Mouse (Mus musculus) megakaryocyte-erythroid progenitor cell, adult 5-6 weeks (primary cell): Measurements from ENCODE around the gene Fyb. TPM values are rescaled to one million over a fixed set of nuclear protein-coding genes. Genes with fewer than 3 reads are reported as not detected.

ENCODE experiments used
- ATAC-seq: replicated peaks from 2 replicates; pipeline ENCODE4 v1.8.0; 2016; ENCODE audit warnings: mild to moderate bottlenecking, inconsistent platforms; ENCODE audit not compliant: severe bottlenecking, poor library complexity, low FRiP score, low TSS enrichment
- total RNA-seq, 2 experiments: library from RNA; stranded (forward) in 1 of 2; stranded (reverse) in 1 of 2; fragments of 200-1000, 215-1000 nt in 1 of 2; fragments of >200 nt in 1 of 2; fragmentation: Nextera tagmentation in 1 of 2; gene quantifications; 2 replicates each; pipeline ENCODE4 v1.2.3; 2014 to 2017

Fyb gene
- total RNA-seq, 2 experiments from 2014 or later = 41.0 to 91.4 TPM

GRCm38 (mm10) chr15:6629174-6629573 lies 106.5 kb downstream of the Fyb start:
- no peak for ATAC-seq

DNA sequence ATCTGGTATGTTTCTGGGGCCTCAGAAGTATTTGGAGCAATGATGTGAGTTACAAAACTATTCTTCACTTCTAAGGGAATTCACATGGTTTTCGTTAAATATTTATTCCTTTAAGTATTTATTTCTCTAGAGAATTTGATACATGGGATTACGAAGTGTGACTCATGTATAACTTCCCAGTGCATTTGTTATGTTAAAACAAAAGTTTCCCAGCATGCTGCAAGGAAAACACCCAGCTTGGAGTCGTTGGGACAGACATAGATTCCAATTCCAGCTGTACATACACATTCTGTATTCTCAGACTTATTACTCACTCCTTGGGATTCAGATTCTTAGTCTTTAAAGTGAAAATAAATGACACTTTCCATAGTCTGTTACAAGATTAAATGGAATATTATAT lies 112.8 kb downstream of the Fyb start:
- no peak for ATAC-seq

- ATAC-seq = no peak
Observed at GRCm38 (mm10) chr15:6642223-6642622, 119.6 kb downstream of the Fyb start.

DNA sequence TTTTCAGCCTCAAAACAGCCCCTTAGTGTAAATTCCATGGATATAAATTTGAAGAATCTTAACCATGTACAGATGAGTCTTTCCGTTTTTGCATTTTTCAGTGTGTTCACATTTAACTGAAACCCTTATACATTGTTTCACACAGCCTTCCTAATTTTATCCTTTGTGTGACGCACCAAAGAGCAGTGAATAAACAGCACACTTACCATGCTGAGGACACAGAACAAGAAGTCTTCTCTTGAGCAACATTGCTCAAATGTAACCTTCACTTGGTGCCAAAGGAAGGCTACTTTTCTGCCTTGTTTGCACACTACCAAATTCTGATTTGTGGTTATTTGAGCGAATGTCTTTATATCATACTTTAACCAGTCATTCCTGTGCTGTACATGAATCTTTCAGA lies 122.8 kb downstream of the Fyb start:
- no peak for ATAC-seq

DNA sequence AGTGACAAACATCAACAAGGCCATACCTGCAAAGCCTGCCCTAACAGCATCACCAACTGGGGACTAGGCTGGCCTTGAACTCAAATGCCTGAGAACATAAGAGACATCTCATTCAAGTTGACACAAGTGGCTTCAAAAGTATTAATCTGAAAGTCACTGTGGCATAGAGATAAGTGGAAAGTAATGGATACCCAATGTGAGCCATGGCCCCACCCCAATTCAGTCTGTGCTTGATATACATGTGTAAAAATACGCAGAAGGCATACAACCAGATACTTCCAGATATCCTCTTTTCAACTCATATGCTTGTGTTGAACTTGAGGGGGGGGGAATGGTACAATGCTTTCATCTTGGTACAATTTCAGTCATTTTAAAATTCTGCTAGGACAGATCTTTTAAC lies 124.4 kb downstream of the Fyb start:
- peak; percentile 61; the same call in 1 of the 2 replicates for ATAC-seq

GRCm38 (mm10) chr15:6648757-6649403 lies 126.2 kb downstream of the Fyb start:
- no peak for ATAC-seq

GRCm38 (mm10) chr15:6653046-6653445 lies 130.4 kb downstream of the Fyb start:
- ATAC-seq = peak; percentile 55

DNA sequence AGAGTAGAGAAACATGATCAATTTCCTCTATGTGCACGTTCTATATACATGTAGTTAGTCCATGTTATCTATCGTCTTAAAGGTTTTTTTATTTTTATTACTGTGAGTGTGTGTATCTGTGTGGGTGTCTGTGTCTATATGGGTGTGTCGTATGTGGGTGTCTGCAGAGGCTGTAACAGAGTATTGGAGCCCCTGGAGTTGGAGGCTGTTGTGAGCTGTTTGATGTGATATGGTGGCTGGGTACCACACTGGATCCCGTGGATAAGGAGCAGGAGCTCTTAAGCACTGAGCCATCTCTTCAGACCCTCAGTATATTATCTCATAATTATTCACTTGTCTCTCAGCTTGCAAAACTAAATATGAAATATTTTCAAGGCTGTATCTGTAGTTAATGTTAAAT lies 135.4 kb downstream of the Fyb start:
- ATAC-seq = peak; percentile 78

- no peak for ATAC-seq
Observed at GRCm38 (mm10) chr15:6661951-6662350, 139.3 kb downstream of the Fyb start.

GRCm38 (mm10) chr15:6663991-6664390 lies 141.3 kb downstream of the Fyb start:
- ATAC-seq = no peak

GRCm38 (mm10) chr15:6666072-6666471 lies 143.4 kb downstream of the Fyb start:
- no peak for ATAC-seq

GRCm38 (mm10) chr15:6668793-6669437 lies 146.3 kb downstream of the Fyb start:
- no peak for ATAC-seq

DNA sequence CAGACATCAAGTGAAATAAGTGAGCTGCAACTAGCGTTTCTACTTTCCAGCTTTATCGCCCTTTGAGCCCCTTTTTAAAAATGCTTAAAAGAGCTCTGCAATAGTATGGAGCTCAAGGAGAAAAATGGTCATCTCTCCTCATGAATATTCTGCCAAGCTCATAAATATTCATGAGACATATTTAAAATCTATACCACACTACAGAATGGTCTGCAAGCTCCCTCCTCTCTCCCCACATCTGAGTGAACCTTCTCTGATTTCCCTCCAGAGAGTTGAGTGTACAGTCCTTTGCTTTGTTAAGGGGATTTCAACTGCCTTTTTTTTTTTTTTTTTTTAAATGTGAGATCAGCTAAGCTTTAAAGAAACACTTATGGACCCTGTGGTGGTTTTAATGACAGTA lies 155.8 kb downstream of the Fyb start:
- no peak for ATAC-seq

GRCm38 (mm10) chr15:6702164-6702563 lies 179.5 kb downstream of the Fyb start:
- ATAC-seq = no peak

DNA sequence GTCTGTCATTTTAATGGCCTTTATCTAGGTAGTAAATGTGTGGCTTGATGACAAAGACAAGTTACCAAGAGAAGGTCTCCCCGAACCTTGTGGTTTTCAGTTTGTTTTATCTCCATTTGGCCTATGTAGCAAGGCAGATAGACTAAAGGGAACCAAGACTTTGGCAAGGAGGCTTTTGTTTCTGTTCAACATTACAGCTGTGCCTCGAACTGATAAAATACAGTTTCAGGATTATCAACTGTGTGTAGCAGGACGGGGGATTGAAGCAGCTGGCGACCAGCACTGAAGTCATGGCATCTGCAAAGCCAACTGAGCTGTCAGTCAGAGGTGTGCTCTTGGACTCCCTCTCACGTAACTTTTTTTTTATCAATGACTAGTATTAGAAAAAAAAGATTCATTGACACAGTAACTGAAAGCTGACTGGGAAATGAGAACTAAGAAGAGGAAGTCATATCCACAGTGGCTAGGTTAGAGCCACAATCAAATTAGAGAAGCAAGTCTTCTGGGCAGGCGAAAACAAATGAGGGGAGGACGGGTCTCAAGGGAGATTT lies 182.8 kb downstream of the Fyb start:
- ATAC-seq = peak; percentile 84

- 0 out of 2 replicates have a peak, but pooled peaks have one; percentile 11 for ATAC-seq
Observed at GRCm38 (mm10) chr15:6707551-6707935, 184.9 kb downstream of the Fyb start.

DNA sequence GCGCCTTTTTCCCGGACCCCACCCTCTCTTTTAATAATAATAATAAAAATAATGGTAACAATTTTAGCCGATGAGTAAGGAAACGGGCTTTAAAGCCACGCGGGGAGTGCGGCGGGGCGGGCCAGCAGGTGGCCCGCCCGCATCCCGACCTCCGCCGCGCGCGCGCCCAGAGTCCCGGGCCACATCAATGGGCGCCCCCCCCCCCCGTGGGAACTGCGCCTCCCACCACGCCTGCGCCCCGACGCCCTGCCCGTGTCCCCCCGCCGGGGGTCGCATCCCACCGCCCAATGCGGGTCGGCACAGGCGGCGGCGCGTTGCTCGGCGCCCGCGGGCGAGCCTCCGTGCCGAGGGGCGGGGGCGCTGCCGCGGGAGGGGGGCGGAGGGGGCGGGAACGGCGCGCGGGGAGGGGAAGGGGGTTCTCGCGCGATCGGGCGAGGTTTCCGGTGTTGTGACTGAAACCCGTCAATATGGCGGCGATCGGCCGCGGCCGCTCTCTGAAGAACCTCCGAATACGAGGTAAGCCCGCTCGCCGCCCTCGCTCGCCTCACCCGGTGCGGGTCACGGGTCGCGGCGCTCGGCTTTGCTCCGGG lies 185.4 kb downstream of the Fyb start, which contains the start of gene Rictor:
Gene Rictor, plus strand, starts transcription at position 444 of the 590 bp plus-strand sequence.
- peak; percentile 43 for ATAC-seq

GRCm38 (mm10) chr15:6708526-6709441 lies 186.1 kb downstream of the Fyb start:
- ATAC-seq = no peak

GRCm38 (mm10) chr15:6709618-6710017 lies 187.0 kb downstream of the Fyb start:
- ATAC-seq = no peak

DNA sequence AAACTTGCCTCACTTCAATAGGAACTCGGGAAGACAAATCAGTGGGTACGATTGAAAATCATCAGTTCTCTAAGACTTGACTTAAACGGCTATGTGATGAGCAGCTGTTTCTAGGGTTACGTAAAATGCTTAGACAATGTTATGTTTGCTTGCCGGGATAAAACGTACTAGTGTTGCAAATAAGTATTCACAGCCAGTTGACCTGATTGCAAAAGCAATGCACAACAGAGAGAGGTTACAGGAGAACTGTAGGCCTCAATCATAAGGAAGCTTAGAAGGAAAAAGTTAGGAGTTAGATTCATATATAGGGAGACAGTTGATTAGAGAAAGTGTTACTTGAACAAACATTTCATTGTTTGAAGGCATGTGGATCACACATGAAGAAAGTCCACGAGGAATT lies 187.7 kb downstream of the Fyb start:
- ATAC-seq = no peak
